22 mouse cellular contexts compared by ENCODE assay signal in genomic region chr1:127983274-127983993, GRCm38 (mm10).
DNase-seq lines count a peak whose midpoint lies in the region; ATAC-seq and TF ChIP-seq lines count a peak whose summit lies in the region.
"Had no signal": no experiment of that assay in that cellular context is flagged by ENCODE, and none has a peak within 500 bp of the region (broad histone marks: within the 10 kb centered on the region; RNA-seq: fewer than 3 reads in every experiment).

No protein-coding gene starts in this region.

- no peaks in the 10 kb centered on the region for H3K36me3 ChIP-seq in kidney, embryonic 16.5 days (ENCODE audit: insufficient read depth, low read length)
- H3K36me3 ChIP-seq in kidney, embryonic 15.5 days, result no peaks in the 10 kb centered on the region
- H3K36me3 ChIP-seq in lung, postnatal 0 days (ENCODE audit: insufficient read depth, low read length), result no peaks in the 10 kb centered on the region
- H3K36me3 ChIP-seq in small intestine, adult 2 months (ENCODE audit: control insufficient read depth, insufficient read depth, low read length), result no peaks in the 10 kb centered on the region
- H3K36me3 ChIP-seq: embryonic facial prominence, embryonic 12.5 days; hindbrain, embryonic 15.5 days; midbrain, embryonic 13.5 days; neural tube, embryonic 13.5 days had no signal

- WGBS in kidney, embryonic 16.5 days, result 70% methylated on average over 5 of the region's 5 CpGs
- 67% methylated on average over 5 of the region's 5 CpGs for WGBS in kidney, embryonic 15.5 days
- 70% methylated on average over 5 of the region's 5 CpGs for WGBS in lung, postnatal 0 days
- WGBS in lung, adult 2 months, result 77% methylated on average over 5 of the region's 5 CpGs
- 52% methylated on average over 5 of the region's 5 CpGs for WGBS in small intestine, adult 2 months

- peak; percentile 33; the same call in 1 of the 2 replicates for ATAC-seq in kidney, embryonic 16.5 days (ENCODE audit: low FRiP score, low TSS enrichment)
- no peak for ATAC-seq in kidney, embryonic 15.5 days (replicated peaks; ENCODE audit: low FRiP score)
- ATAC-seq in lung, postnatal 0 days, result peak; percentile 80
- ATAC-seq: forebrain, embryonic 13.5 days; midbrain, embryonic 13.5 days had no signal

- no peak overlapping the region for H3K4me2 ChIP-seq in kidney, embryonic 16.5 days (replicated peaks; ENCODE audit: low read depth, low read length)
- H3K4me2 ChIP-seq in kidney, embryonic 15.5 days, result no peak overlapping the region
- no peak overlapping the region for H3K4me2 ChIP-seq in lung, postnatal 0 days (replicated peaks; ENCODE audit: low read depth, low read length)
- H3K4me2 ChIP-seq: embryonic facial prominence, embryonic 12.5 days; forebrain, embryonic 13.5 days; hindbrain, embryonic 15.5 days; midbrain, embryonic 13.5 days; neural tube, embryonic 13.5 days had no signal

- no peak for TF ChIP-seq CTCF in lung, postnatal 0 days (IDR thresholded peaks at IDR 0.05)
- TF ChIP-seq CTCF in lung, adult 2 months (IDR thresholded peaks at IDR 0.05; ENCODE audit: insufficient read depth, low read length), result no peak
- TF ChIP-seq CTCF in small intestine, adult 2 months (IDR thresholded peaks at IDR 0.05; ENCODE audit: extremely low read depth, insufficient read length, insufficient replicate concordance, low read depth, low read length), result no peak

- 0 out of 2 replicates have a peak overlapping the region, but pooled peaks have one; percentile 13 for H3K27ac ChIP-seq in kidney, embryonic 16.5 days (ENCODE audit: low read length)
- no peak overlapping the region for H3K27ac ChIP-seq in kidney, embryonic 15.5 days
- peak overlapping the region; percentile 62; the same call in 1 of the 2 replicates for H3K27ac ChIP-seq in lung, postnatal 0 days (ENCODE audit: low read length)
- 0 out of 2 replicates have a peak overlapping the region, but pooled peaks have one; percentile 27 for H3K27ac ChIP-seq in small intestine, adult 2 months (ENCODE audit: insufficient read depth, low read depth, low read length)
- H3K27ac ChIP-seq: embryonic facial prominence, embryonic 12.5 days; forebrain, embryonic 13.5 days; hindbrain, embryonic 15.5 days; liver, embryonic 14.5 days; midbrain, embryonic 13.5 days; neural tube, embryonic 13.5 days had no signal

- peak; percentile 70 for DNase-seq in lung, postnatal 0 days (ENCODE audit: low spot score)
- no peak for DNase-seq in lung, adult 2 months
- DNase-seq in adipocyte (ENCODE audit: low spot score), result peak; percentile 12
- no peak for DNase-seq in cerebellum, adult 9-10 months
- DNase-seq: adrenal gland, postnatal 10 days; B cell, adult 2 months; cerebellum, postnatal 10 days; gastrocnemius, postnatal 14 days; heart, adult 18-20 months; heart, postnatal 36 days; spleen, adult 18-20 months; thymus, postnatal 4 days had no signal

- H3K9me3 ChIP-seq in kidney, embryonic 16.5 days (ENCODE audit: low read length), result no peaks in the 10 kb centered on the region
- no peaks in the 10 kb centered on the region for H3K9me3 ChIP-seq in kidney, embryonic 15.5 days (replicated peaks)
- no peaks in the 10 kb centered on the region for H3K9me3 ChIP-seq in lung, postnatal 0 days (ENCODE audit: low read length)
- H3K9me3 ChIP-seq: embryonic facial prominence, embryonic 12.5 days; forebrain, embryonic 13.5 days; hindbrain, embryonic 15.5 days; midbrain, embryonic 13.5 days; neural tube, embryonic 13.5 days had no signal

- H3K4me3 ChIP-seq in kidney, embryonic 16.5 days (ENCODE audit: low read length), result no peak overlapping the region
- H3K4me3 ChIP-seq in kidney, embryonic 15.5 days (replicated peaks), result no peak overlapping the region
- no peak overlapping the region for H3K4me3 ChIP-seq in lung, postnatal 0 days (ENCODE audit: low read depth, low read length)
- H3K4me3 ChIP-seq in lung, adult 2 months (replicated peaks; ENCODE audit: extremely low read depth, low read depth, low read length), result no peak overlapping the region
- H3K4me3 ChIP-seq in small intestine, adult 2 months (ENCODE audit: low read depth, low read length), result no peak overlapping the region
- H3K4me3 ChIP-seq: embryonic facial prominence, embryonic 12.5 days; erythroblast, embryonic 14.5 days; forebrain, embryonic 13.5 days; hindbrain, embryonic 15.5 days; midbrain, embryonic 13.5 days; neural tube, embryonic 13.5 days had no signal

- H3K9ac ChIP-seq in kidney, embryonic 16.5 days (replicated peaks; ENCODE audit: low read length), result no peak overlapping the region
- H3K9ac ChIP-seq in kidney, embryonic 15.5 days, result no peak overlapping the region
- no peak overlapping the region for H3K9ac ChIP-seq in lung, postnatal 0 days (replicated peaks; ENCODE audit: low read depth)
- H3K9ac ChIP-seq: embryonic facial prominence, embryonic 12.5 days; forebrain, embryonic 13.5 days; hindbrain, embryonic 15.5 days; liver, embryonic 14.5 days; midbrain, embryonic 13.5 days; neural tube, embryonic 13.5 days had no signal

- TF ChIP-seq EP300 in lung, postnatal 0 days (IDR thresholded peaks at IDR 0.05), result peak; percentile 91

- TF ChIP-seq POLR2A in lung, adult 2 months (IDR thresholded peaks at IDR 0.05; ENCODE audit: borderline replicate concordance, extremely low read depth, low read depth, low read length), result no peak
- no peak for TF ChIP-seq POLR2A in small intestine, adult 2 months (IDR thresholded peaks at IDR 0.05; ENCODE audit: low read depth, low read length)

- H3K27me3 ChIP-seq in kidney, embryonic 16.5 days (ENCODE audit: insufficient read depth, low read length), result no peaks in the 10 kb centered on the region
- H3K27me3 ChIP-seq in kidney, embryonic 15.5 days, result no peaks in the 10 kb centered on the region
- H3K27me3 ChIP-seq in lung, postnatal 0 days (replicated peaks; ENCODE audit: insufficient read depth, low read length), result no peaks in the 10 kb centered on the region
- H3K27me3 ChIP-seq in small intestine, adult 2 months (ENCODE audit: control insufficient read depth, insufficient read depth, low read length), result no peaks in the 10 kb centered on the region
- H3K27me3 ChIP-seq: embryonic facial prominence, embryonic 12.5 days; forebrain, embryonic 13.5 days; hindbrain, embryonic 15.5 days; midbrain, embryonic 13.5 days; neural tube, embryonic 13.5 days had no signal

- peaks cover 12% of the 10 kb centered on the region for H3K4me1 ChIP-seq in kidney, embryonic 16.5 days (ENCODE audit: insufficient read depth, low read length)
- H3K4me1 ChIP-seq in kidney, embryonic 15.5 days, result peaks cover 25% of the 10 kb centered on the region
- H3K4me1 ChIP-seq in lung, postnatal 0 days (ENCODE audit: insufficient read depth, low read depth, low read length), result 0 out of 2 replicates have a peak, but pooled peaks cover 3% of the 10 kb centered on the region
- H3K4me1 ChIP-seq in lung, adult 2 months (ENCODE audit: control insufficient read depth, insufficient read depth, low read length), result peaks cover 8% of the 10 kb centered on the region
- H3K4me1 ChIP-seq in small intestine, adult 2 months (ENCODE audit: control insufficient read depth, insufficient read depth, insufficient read length, low read length), result peaks cover 5% of the 10 kb centered on the region; the same call in 1 of the 2 replicates
- H3K4me1 ChIP-seq: forebrain, embryonic 13.5 days; hindbrain, embryonic 15.5 days; midbrain, embryonic 13.5 days had no signal

Comparison
In these comparisons a context has a peak if more than half of its experiments do, and no peak if none do; other contexts are left out.
1. DNase-seq: peak in lung, postnatal 0 days (single experiment) and adipocyte (single experiment); none in lung, adult 2 months (single experiment) and cerebellum, adult 9-10 months (single experiment).